Mouse (Mus musculus) adrenal gland, postnatal 36 days (tissue): ENCODE results near the gene Srsf10. TPM values are rescaled to one million over a fixed set of nuclear protein-coding genes. Genes with fewer than 3 reads are reported as not detected.

ENCODE experiments used
- DNase-seq, 2 experiments: peaks; one replicate each; pipeline ENCODE4 v3.0.0; 2021; ENCODE audit warnings: mixed read lengths in 1 of 2
- total RNA-seq, 2 experiments: library from RNA; stranded (reverse); gene quantifications; 2 replicates each; pipeline ENCODE4 v1.2.3; 2021

Gene Srsf10
- total RNA-seq, 2 experiments from 2014 or later, result 82.3 to 120 TPM

DNA sequence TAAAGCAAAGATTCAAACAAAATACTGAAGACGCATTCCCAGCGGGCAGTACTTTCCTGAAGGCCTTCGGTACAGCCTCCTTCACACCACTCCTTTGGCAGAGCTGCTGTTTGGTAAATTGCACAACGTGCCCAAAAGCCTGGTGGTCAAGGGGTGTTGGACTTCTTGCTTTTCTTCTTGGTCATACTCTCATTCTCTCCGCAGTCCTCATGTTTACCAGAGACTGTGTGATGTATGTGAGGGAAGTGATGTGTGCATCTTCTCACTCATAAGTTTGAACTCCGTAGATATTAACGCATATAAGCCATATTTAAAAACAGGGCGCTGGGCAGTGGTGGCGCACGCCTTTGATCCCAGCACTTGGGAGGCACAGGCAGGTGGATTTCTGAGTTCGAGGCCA is 917 bp upstream of the Srsf10 start:
- DNase-seq, result no peak

DNA sequence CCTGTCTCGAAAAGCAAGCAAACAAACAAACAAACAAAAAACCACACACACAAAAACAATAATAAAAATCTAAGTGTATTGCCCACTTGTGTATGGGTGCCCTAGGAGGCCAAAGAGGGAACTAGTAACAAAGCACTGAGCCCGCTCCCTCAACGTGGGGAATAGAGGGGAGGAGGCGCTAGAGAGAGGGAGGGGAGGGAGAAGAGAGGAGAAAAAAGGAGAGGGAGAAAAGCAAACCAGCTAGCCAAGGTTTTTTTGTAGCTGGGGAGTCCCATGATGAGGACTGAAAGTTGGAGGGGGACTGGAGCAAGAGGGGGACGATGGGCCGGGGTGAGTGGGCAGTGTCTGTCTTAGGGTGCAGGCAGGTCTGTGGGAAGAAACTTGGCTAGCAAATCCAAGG is 467 bp upstream of the Srsf10 start:
- peak in 1 of 2 experiments; percentile 27 for DNase-seq

DNA sequence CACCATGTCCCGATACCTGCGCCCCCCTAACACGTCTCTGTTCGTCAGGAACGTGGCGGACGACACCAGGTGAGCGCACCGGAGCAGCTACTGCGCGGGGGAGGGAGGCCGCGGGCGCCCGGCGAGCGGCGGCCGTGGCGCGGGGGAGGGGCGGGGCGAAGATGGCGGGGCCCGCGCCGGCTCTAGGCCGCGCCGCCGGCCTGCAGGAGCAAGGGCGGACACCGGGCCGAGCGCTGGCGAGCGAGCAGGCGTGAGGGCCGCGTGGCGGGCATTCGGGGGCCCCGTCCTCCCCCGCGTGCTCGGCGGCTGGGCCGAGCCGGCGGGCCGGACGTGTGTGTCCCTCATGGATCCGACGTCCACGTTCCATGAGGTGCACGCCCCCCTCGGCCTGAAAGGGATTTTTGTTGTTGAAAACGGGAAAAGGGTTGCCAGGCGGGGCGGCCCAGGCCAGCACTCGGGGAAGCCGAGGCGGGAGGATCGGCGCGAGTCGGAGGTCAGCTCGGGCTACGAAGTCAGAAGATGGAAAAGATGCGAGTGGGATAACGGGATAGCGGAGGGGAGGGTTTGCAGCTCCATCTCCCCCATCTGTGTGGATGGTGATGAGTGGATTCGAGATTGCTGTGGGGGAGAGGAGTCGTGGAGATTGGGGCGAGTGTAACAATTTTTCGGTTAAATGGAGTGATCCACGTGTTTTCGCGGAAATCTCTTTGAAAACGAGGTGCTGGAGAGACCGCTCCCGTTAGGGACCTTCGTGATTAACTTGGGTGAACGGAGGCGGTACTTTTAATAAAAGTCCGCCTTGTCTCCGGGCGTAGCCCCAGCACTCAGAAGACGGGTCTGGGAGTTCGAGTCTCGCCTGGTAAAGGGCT is 910 bp downstream of the Srsf10 start:
- DNase-seq, result peak; percentile 66 to 76

DNA sequence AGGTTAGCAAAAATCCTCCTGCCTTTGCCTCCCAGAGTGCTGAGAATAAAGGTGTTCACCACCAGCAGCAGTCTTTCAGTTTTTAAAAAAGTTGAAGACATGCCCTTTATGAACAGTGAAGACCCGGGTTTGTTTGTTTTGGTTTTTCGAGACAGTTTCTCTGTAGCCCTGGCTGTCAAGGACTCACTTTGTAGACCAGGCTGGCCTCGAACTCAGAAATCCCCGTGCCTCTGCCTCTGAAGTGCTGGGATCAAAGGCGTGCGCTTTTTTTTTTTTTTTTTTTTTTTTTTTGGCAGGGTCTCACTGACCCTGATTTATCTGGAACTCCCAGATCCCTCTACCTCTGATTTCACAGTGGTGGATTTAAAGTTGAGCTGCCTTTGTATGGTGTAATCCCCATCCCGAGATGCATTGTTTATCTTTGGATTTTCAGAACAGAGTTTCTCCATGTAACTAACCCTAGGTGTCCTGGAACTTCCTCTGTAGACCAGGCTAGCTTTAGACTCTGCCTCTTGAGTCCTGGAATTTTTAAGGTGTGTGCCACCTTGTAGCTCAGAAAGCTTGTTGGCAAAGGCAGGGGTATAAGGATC is 2.1 kb downstream of the Srsf10 start:
- no peak for DNase-seq

DNA sequence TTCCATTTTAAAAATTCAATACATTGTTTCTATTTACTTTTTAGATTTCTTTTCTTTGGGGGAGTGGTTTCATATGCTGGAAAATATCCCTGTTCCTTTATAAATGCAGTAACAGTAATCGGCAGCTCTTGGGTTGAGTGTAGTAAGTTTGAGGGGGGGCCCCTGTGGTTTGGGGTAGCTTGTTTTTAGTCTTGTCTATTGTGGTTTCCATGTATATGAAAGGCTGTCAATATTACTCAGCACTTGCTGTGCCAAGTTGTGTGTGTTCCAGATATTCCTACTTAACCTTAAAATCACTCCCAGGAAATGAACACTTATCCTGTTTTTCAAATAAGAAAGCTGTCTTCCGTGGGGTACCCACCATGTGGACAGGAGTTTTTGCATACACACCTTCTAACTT is 13.4 kb downstream of the Srsf10 start:
- DNase-seq, result no peak

DNA sequence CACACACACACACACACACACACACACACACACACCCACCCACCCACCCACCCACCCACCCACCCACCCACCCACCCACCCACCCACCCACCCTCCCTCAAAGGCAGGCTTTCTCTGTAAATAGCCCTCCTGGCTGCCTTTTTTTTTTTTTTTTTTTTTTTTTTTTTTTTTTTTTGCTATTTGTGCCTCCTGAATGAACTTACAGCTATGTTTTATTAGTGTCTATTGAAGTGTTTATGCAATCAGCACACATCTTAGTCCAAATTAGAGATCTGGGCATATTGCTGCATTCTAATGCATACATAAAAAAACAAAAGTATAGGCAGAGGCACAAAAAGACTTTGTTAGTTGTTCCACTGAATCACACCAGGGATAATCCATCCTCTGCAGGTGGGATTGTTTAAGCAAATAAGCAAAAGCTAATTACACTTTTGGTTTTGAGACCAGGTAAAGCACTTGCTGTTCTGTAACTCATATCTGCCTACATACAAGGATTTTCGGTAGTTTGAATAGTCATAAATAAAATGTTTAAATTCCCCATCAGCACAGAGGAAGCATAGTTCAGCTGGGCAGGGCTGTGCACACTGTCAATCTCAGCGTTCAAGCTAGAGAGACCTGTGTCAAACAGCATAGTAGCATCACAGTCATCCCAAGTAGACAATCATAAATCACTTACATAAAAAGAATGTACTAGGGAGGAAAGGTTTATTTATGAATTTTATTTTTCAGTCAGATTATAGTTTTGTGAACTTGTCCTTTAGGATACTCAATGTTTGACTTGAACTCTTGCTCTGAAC is 14.9 kb downstream of the Srsf10 start:
- DNase-seq, result no peak

DNA sequence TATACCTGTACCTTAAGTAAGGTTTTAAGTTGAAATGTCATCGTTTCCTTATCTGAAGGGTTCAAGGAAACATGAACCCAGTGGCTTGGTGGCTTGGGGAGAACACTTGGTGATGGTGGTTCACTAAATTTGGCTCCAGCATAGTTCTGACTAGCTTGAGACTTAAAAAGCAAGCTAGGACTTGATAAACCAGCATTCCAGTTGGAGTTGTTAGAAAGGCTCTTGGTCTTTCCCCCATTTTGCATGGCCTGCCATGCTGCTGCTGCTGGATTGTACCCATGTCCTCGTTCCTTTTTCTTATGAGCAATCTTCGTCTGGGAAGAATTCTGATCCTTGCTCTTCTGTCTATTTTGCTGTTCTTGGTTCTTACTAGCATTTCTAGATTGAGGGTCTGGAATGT is 16.5 kb downstream of the Srsf10 start:
- DNase-seq, result no peak

DNA sequence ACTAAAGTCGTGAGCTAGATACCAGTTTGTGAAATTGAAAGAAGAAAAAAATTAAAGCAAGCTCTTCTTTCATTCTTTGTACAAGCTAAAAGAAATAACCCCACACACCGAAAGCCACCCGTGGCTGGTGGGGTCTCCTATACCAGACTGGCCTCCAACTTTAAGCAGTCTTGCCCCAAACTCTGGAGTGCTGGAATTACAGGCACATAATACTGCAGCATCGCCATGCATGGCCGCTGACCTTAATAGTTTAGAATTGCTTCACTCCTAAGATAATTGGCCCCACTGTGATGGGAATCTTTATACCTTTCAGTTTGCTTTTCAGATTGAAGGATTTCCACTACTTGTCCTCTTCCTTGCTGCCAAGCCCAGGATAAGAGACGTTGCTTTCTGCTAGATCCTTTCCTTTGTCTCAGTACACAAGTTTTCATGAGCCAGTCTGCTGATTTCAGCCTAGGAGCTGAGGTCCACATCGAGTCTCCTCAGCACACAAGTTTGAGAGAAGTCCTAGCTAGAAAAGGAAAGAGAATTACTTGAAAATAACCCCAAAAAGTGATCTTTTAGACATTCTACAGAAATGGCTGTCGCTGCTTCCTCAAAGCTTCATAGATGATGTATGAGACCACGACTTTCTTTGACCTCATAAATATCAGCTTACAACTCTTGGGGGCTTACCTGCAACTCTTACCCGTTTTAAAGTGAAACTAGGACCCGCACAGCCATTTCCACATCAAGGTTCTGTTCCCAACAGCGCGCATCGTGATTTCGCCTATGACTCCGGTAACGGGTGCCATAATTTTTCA is 17.2 kb downstream of the Srsf10 start:
- peak in 1 of 2 experiments; percentile 21 for DNase-seq

DNA sequence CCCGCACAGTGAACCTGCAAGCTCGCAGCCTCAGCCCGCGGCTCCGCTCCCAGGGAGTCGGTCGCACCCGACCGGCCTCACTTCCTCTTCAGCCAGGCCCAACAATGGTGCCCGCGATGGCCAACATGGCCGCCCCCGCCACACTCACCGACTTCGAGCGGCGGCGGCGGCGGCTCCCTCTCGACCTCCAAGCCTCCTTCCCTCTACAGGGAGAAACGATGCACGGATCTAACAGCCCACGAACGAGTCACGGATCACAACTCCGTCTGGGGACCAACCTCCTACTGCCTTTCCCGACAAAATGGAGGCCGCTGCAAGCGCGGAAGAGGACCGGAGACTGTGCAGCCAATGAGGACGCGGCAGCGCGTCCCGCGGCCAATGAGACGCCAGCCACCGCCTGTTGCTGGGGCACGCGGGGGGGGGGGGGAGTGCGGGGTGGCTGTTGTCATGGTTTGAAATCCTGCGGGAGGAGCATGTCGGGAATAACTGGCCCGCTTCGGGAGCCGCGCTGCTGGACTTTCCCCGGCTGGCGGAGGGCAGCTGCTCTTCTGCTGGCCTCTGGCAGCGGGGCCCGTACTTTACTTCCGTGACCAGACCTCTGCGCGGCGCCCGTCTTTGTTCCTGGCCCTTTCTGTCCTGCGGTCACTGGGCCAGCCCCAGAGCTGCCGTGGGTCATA is 18.1 kb downstream of the Srsf10 start, which contains the start of gene Pnrc2:
Pnrc2 (minus strand) TSS at position 325 of the 677 bp plus-strand sequence.
- peak; percentile 92 for DNase-seq

DNA sequence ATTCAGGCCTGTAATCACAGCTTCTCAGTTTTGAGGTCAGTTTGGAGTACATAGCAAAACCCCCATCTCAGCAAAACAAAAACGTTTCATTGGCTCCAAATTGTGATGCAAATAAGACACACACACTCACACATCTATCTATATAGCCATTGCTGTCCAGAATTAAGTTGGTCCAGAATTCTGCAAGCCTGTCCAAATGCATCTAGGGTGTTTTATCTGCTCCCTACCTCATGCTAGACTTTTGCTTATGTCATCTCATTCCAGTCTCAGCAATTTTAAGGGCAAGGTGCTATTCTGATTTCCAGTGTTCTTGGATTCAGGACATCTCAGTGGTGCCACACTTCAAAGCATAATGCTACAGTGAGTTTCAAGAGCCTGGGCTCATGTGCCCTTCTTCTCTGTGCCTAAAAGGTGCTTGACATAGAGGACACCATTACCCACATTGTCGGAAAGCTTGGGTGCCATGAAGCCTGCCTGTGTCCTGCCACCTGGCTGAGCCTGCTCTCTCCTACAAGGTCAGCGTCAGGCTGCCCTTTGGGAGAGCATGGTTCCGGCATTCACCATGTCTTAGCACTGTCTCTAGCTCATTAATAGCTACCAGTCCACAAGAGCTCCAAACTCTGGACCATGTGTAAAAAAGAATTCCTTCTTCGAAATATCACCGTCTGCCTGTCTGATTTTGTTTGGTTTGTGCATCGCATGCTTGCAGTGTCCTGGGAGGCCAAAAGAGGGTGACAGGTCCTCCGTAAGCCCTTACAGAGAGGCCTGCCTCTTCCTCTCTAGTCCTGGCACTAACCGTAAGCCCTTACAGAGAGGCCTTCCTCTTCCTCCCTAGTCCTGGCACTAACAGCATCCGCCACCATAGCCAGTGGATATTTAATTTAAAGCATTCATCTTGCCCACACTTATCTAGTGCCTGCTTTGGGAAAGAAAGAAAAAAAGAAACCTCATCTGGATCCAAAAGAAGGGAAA is 19.3 kb downstream of the Srsf10 start:
- no peak for DNase-seq

DNA sequence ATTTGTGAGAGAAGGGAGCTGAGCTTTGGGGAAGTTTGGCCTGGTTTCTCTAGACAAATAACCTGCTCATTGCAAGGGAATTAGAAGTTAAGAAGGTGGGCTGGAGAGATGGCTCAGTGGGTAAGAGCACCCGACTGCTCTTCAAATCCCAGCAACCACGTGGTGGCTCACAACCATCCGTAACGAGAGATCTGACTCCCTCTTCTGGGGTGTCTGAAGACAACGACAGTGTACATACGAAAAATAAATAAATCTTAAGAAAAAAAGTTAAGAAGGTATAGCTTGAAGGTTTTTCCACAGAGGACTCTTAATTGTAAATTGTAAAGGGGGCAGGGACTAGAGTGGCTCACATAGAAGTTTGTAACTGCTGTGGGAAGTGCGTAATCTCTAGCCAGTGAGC is 20.0 kb downstream of the Srsf10 start:
- no peak for DNase-seq

DNA sequence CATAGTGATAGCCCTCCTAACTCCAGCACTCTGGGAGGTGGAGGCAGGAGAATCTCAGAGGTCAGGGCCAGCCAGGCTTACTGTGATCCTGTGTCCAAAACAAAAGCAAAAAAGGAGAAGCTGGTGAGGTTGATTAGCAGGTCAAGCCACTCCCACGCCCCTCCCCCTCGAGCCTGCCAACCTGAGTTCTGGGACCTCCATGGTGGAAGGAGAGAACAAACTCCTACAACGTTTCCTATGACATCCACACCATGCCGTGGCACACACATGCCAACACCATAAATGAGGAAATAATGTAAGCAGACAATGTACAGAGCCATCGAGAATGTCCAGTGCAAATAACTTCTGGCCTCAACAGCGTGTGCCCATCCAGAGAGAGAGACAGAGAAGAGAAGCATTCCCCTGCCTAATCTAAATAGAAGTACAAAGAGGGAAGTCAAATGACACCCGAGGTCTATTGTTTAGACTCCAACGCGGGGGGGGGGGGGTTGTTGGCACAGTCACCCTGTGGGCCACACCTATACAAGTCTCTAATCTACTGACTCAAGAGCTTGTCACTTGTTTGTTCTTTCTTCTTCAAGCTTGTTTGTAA is 20.5 kb downstream of the Srsf10 start:
- peak; percentile 62 to 78 for DNase-seq

DNA sequence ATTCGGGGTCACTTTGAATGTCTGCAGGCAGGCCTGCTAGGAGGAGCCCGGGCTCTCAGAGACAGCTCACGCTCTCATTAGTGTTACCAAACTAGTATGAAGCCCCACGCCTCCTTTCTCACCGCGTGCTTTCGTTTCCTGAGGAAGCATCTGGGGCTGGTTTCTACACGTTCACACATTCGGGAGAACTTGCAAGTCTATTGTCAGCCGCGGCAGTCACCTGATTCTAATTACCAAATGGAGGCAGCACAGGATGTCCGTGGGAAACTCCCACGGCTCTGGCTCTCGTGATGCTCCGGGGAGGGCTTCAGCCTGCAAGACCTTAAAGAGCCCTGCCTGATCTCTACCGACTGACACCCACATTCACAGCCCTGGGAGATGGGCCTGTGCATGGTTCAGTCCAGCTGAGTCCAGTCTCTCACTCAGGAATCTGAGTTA is 21.1 kb downstream of the Srsf10 start:
- peak; percentile 71 to 78 for DNase-seq

DNA sequence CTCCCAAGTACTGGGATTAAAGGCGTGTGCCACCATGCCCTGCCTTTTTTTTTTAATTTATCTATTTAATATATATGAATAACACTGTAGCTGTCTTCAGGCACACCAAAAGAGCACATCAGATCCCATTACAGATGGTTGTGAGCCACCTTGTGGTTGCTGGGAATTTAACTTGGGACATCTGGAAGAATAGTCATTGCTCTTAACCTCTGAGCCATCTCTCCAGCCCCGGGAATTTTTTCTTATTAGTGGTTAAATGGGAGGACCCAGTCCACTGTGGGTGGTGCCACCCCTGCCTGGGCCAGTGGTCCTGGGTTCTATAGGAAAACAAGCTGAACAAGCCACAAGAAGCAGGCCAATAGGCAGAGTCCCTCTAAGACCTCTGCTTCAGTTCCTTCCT is 22.2 kb downstream of the Srsf10 start:
- DNase-seq, result no peak

DNA sequence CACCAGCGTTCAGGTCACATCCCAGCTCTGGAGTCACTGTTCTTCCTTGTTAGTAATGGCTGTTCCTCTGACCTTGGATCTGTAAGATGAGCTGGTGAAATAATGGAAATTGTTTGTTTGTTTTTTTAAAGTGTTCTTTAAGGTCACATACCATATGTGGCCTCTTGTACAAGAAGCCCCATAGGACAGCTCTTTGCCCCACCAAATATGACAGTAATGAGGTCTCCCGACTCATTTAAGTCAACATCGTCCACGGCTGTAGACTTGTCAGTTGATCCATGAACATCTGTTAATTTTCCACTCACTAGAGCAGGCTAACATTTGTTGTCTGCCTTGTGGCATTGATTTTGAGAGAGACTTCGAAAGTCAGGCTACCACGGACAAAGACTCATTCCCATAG is 23.5 kb downstream of the Srsf10 start:
- DNase-seq, result no peak

DNA sequence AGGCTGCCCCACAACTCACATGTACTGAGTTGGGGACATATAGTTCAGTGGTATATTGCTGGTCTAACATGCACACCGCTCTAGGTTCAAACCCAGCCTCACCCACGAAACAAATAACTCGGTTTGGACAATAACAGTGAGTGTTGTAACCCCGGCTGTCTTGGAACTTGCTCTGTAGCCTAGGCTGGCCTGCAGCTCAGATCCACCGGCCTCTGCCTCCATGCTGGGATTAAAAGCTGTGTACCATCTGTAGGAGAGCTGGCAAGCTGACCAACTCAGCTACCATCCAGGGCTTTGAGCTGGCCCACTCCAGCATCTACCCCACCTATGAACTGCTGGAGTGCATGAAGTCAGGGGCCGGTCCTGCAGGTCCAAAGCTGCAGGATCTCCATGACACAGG is 24.5 kb downstream of the Srsf10 start:
- DNase-seq, result no peak

DNA sequence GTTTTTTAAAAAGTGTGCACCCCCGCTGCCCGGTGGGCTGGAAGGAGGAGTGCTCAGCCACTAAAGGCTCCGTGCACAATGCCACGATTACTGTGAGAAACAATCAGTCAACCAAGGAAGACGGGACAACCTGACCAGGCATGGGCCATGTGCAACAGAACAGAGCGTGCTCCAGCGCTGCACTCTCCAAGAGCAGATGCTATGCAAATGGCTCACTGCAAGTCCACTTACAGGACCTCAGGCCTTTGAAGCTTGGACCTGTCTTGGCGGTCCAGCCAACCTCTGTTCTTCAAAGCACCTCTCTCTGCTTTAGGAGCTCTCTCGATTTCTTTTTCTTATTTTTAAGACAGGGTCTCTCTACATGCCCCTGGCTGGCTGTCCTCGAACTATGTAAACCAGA is 25.0 kb downstream of the Srsf10 start:
- no peak for DNase-seq

DNA sequence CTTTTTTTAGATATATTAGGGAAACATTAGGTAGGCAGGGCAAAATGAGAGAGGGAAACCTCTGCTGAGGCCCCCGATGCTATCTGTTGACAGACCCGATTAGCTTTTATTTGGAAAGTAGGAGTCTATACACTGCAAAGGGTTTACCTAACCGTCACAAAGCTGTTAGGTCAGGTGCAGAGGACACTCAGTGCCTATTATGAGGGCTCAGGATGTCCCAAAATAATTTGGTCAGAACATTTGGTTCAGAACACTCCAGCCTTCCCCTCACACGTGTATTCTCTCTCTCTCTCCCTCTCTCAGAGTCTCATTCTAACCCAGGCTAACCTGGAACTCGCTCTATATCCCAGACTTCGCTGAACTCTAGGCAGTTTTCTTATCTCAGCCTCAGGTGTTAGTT is 26.5 kb downstream of the Srsf10 start:
- DNase-seq, result no peak

DNA sequence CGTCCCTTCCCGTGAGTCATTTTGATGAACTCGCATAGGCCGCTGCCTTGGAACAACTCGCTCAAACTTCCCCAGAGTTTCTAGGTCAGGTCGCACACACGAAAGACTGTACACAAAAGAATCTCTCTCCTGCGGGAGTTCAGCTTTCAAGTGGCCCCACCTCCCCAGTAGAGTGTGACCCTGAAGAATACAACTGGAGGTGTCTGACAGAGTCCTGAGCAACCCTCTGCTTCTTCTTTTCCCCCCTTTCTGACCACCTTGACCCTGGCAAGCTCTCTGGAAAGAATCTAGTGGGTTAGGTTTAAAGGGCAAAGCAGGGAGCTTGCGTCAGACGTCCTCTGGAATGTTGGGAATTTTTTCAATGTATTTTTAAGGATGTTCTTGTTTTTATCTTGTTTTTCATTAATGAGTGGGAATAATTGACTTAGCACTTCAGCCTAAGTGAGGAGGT is 27.9 kb downstream of the Srsf10 start:
- DNase-seq, result peak; percentile 63 to 69
